Mouse (Mus musculus): ENCODE results near the gene Tbx1. TPM values are rescaled to one million over a fixed set of nuclear protein-coding genes. Genes with fewer than 3 reads are reported as not detected.
A peak's percentile ranks its signal among the peaks of the same experiment; 100 is the strongest.

The Tbx1 gene
- polyA plus RNA-seq, 1 experiment from 2014 or later = 0.05 TPM

DNA sequence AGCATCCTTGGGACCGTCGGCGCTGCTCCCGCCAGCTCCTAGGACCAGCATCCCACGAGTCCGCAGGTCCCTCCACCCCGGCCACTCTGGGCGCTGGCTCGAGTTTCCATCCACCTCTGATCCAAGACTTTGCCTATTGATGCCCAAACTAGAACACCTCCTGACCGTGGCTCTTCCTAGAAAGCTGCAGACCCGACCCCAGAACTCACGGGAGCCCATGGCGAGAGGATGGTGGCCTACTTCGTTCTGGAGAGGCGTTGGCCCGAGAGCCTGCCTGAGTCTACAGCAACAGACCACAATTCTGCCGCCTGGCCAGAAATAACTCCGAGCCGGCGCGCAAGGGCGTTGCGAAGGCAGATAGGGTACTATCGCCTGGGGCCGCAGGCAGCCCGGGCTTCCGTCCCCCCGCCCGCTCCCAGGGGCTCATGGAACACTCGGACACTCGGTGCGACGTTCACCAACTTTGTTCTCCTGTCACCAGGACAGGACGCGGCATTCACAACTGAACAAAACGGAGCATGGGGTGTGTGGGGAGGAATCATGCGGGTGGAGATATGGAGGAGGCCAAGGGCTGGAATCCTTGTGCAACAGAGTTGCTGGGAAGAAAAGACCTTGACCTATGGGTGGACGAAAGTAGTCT is 31.0 kb upstream of the Tbx1 start:
- Histone ChIP-seq H3K27me3 (peaks cover 93% of the 10 kb centered on the region), H3K9ac (no peak overlapping the region; the same call in 1 of the 2 replicates), H3K4me1 (replicated peaks) (peaks cover 43% of the 10 kb centered on the region), H3K36me3 (no peaks in the 10 kb centered on the region), H3K4me3 (replicated peaks) (peak overlapping the region; percentile 48), H3K4me2 (peak overlapping the region; percentile 62), H3K9me3 (replicated peaks) (no peaks in the 10 kb centered on the region), H3K27ac (no peak overlapping the region)
- ATAC-seq (ENCODE audit: low read depth) (no peak), DNase-seq (no peak)
- WGBS (ENCODE audit: insufficient replicate concordance) = under 1% methylated on average over 38 of the region's 38 CpGs

DNA sequence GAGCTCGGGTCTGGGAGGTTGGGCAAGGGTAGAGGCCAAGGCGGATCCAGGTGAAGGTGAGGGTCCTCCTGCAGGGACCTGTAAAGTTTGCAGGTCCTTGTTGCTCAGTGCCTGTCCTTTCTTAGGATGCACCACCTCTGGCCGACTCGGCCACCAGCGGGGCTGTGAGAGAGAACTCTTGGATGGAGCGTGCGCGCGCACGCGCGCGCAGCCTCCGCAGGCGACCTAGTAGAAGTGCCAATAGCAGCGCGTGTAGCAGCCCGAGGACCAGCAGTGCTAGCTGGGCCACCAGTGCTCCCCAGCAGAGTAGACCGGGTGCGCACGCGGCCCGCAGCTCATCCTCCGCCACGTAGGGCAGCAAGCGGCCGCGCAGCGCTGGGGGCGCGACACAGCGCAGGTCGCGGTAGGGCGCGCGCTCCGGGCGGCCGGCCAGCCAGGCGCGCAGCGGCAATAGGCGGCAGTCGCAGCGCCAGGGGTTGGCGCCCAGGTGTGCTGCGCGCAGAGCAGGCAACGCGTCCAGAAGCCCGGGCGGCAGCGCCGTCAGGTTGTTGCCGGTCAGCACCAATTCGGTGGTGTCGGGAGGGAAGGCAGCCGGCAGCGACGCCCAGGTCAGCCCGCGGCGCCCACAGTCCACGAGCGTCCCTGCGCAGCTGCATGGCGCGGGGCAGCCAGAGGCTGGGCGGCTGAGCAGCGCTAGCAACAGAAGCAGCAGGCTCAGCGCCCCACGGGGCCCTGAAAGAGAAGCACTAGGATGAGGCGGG is 30.3 kb upstream of the Tbx1 start:
- Histone ChIP-seq H3K4me1 (replicated peaks) (peaks cover 36% of the 10 kb centered on the region), H3K9me3 (replicated peaks) (no peaks in the 10 kb centered on the region), H3K27me3 (peaks cover 92% of the 10 kb centered on the region), H3K36me3 (no peaks in the 10 kb centered on the region), H3K4me3 (replicated peaks) (peak overlapping the region; percentile 48), H3K9ac (peak overlapping the region; percentile 22), H3K4me2 (peak overlapping the region; percentile 62), H3K27ac (no peak overlapping the region)
- no peak for ATAC-seq (ENCODE audit: low read depth)
- 2% methylated on average over 74 of the region's 74 CpGs for WGBS (ENCODE audit: insufficient replicate concordance)
- DNase-seq = no peak

DNA sequence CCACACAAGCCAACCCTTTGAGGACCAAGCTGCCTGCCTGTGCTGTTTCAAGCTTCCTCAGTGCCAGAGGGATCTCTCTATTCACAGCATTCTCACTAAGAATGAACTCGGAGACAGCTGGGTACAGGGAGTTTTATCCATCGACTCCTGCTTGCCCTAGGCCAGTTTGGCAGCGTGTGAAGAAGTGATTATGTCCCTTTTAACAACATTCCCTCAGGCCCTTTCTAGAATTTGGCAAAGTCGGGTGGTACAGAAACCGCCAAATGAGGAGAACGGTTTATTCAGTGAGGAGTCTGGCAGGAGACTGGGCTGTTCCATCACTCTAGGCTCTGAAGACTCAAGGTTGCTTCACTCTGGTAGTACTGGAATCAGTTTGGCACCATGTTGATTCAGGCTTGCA is 29.7 kb upstream of the Tbx1 start:
- H3K4me2 ChIP-seq = peak overlapping the region; percentile 62
- no peaks in the 10 kb centered on the region for H3K9me3 ChIP-seq (replicated peaks)
- no peak for ATAC-seq (ENCODE audit: low read depth)
- peaks cover 91% of the 10 kb centered on the region for H3K27me3 ChIP-seq
- H3K4me3 ChIP-seq (replicated peaks) = peak overlapping the region; percentile 48; the same call in 1 of the 2 replicates
- no peaks in the 10 kb centered on the region for H3K36me3 ChIP-seq
- H3K9ac ChIP-seq = no peak overlapping the region
- peaks cover 32% of the 10 kb centered on the region for H3K4me1 ChIP-seq (replicated peaks)
- no peak for DNase-seq
- H3K27ac ChIP-seq = no peak overlapping the region
- 39% methylated on average over 6 of the region's 6 CpGs for WGBS (ENCODE audit: insufficient replicate concordance)

- Histone ChIP-seq H3K4me3 (replicated peaks) (no peak overlapping the region), H3K4me2 (no peak overlapping the region), H3K9ac (no peak overlapping the region), H3K36me3 (no peaks in the 10 kb centered on the region), H3K27ac (no peak overlapping the region), H3K4me1 (replicated peaks) (peaks cover 32% of the 10 kb centered on the region), H3K27me3 (peaks cover 90% of the 10 kb centered on the region), H3K9me3 (replicated peaks) (no peaks in the 10 kb centered on the region)
- 27% methylated on average over 4 of the region's 4 CpGs for WGBS (ENCODE audit: insufficient replicate concordance)
- ATAC-seq (ENCODE audit: low read depth) = no peak
- DNase-seq = no peak
These were observed 28.6 kb upstream of the Tbx1 start for GRCm38 (mm10) chr16:18619110-18619509.

GRCm38 (mm10) chr16:18618297-18618696 is 27.8 kb upstream of the Tbx1 start:
- Histone ChIP-seq H3K4me2 (no peak overlapping the region), H3K27ac (no peak overlapping the region), H3K27me3 (peaks cover 89% of the 10 kb centered on the region), H3K9me3 (replicated peaks) (no peaks in the 10 kb centered on the region), H3K36me3 (no peaks in the 10 kb centered on the region), H3K9ac (no peak overlapping the region), H3K4me1 (replicated peaks) (peaks cover 32% of the 10 kb centered on the region), H3K4me3 (replicated peaks) (no peak overlapping the region)
- 52% methylated on average over 2 of the region's 2 CpGs for WGBS (ENCODE audit: insufficient replicate concordance)
- ATAC-seq (ENCODE audit: low read depth) (no peak), DNase-seq (no peak)

GRCm38 (mm10) chr16:18617370-18618065 is 27.0 kb upstream of the Tbx1 start:
- Histone ChIP-seq H3K36me3 (no peaks in the 10 kb centered on the region), H3K27me3 (peaks cover 81% of the 10 kb centered on the region), H3K4me2 (peak overlapping the region; percentile 58), H3K27ac (no peak overlapping the region), H3K4me3 (replicated peaks) (peak overlapping the region; percentile 24), H3K9me3 (replicated peaks) (no peaks in the 10 kb centered on the region), H3K4me1 (replicated peaks) (peaks cover 32% of the 10 kb centered on the region), H3K9ac (no peak overlapping the region)
- peak; percentile 62 for ATAC-seq (ENCODE audit: low read depth)
- 2% methylated on average over 27 of the region's 27 CpGs for WGBS (ENCODE audit: insufficient replicate concordance)
- DNase-seq = peak; percentile 64

- H3K27me3 ChIP-seq = peaks cover 79% of the 10 kb centered on the region
- peaks cover 15% of the 10 kb centered on the region for H3K4me1 ChIP-seq (replicated peaks)
- no peak for ATAC-seq (ENCODE audit: low read depth)
- 64% methylated on average over 3 of the region's 3 CpGs for whole genome bisulfite sequencing (ENCODE audit: insufficient replicate concordance)
- no peaks in the 10 kb centered on the region for H3K9me3 ChIP-seq (replicated peaks)
- H3K36me3 ChIP-seq = no peaks in the 10 kb centered on the region
- no peak for DNase-seq
- no peak overlapping the region for H3K4me2 ChIP-seq
- no peak overlapping the region for H3K4me3 ChIP-seq (replicated peaks)
- no peak overlapping the region for H3K9ac ChIP-seq
- H3K27ac ChIP-seq = no peak overlapping the region
These were observed 22.8 kb upstream of the Tbx1 start for GRCm38 (mm10) chr16:18613301-18613700.

GRCm38 (mm10) chr16:18611752-18612151 is 21.3 kb upstream of the Tbx1 start:
- Histone ChIP-seq H3K27me3 (peaks cover 81% of the 10 kb centered on the region), H3K27ac (no peak overlapping the region), H3K9me3 (replicated peaks) (no peaks in the 10 kb centered on the region), H3K4me1 (replicated peaks) (peaks cover 1% of the 10 kb centered on the region; the same call in 1 of the 2 replicates), H3K4me2 (no peak overlapping the region), H3K9ac (no peak overlapping the region), H3K36me3 (no peaks in the 10 kb centered on the region), H3K4me3 (replicated peaks) (no peak overlapping the region)
- ATAC-seq (ENCODE audit: low read depth) (no peak), DNase-seq (no peak)
- 57% methylated on average over 13 of the region's 13 CpGs for WGBS (ENCODE audit: insufficient replicate concordance)

- ATAC-seq (ENCODE audit: low read depth) (no peak), DNase-seq (no peak)
- Histone ChIP-seq H3K36me3 (no peaks in the 10 kb centered on the region), H3K27ac (no peak overlapping the region), H3K27me3 (peaks cover 72% of the 10 kb centered on the region), H3K4me3 (replicated peaks) (no peak overlapping the region), H3K4me2 (no peak overlapping the region), H3K9me3 (replicated peaks) (no peaks in the 10 kb centered on the region), H3K9ac (no peak overlapping the region), H3K4me1 (replicated peaks) (0 out of 2 replicates have a peak, but pooled peaks cover 1% of the 10 kb centered on the region)
- 44% methylated on average over 2 of the region's 2 CpGs for WGBS (ENCODE audit: insufficient replicate concordance)
These were observed 18.6 kb upstream of the Tbx1 start for GRCm38 (mm10) chr16:18609099-18609498.

- Histone ChIP-seq H3K27ac (no peak overlapping the region), H3K36me3 (no peaks in the 10 kb centered on the region), H3K9ac (no peak overlapping the region), H3K27me3 (peaks cover 65% of the 10 kb centered on the region), H3K4me1 (replicated peaks) (0 out of 2 replicates have a peak, but pooled peaks cover 2% of the 10 kb centered on the region), H3K4me2 (no peak overlapping the region), H3K9me3 (replicated peaks) (no peaks in the 10 kb centered on the region), H3K4me3 (replicated peaks) (no peak overlapping the region)
- DNase-seq = no peak
- ATAC-seq (ENCODE audit: low read depth) = no peak
- 13% methylated on average over 11 of the region's 11 CpGs for WGBS (ENCODE audit: insufficient replicate concordance)
These were observed 17.8 kb upstream of the Tbx1 start for GRCm38 (mm10) chr16:18608226-18608625.

DNA sequence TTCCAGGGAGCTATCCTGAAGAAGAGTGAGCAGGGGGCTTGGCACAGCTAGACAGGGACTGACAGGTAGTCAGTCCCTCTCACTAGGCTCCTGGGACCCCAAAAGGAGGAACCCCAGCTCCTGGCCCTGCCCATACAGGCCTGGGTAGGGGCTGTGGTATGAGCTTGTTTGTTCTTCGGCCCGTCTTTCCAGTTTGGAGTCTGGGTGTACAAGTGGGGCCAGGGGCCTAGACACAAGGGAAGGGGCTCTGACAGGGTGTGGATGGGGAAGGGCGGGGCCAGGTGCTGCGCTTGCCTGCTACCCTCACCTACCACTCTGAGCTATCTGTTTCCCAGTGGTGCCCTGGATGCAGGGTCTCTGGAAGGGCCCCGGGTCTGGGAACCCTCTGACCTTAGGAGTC is 15.2 kb upstream of the Tbx1 start:
- no peak overlapping the region for H3K4me2 ChIP-seq
- H3K4me1 ChIP-seq (replicated peaks) = 0 out of 2 replicates have a peak, but pooled peaks cover 2% of the 10 kb centered on the region
- no peaks in the 10 kb centered on the region for H3K36me3 ChIP-seq
- no peak overlapping the region for H3K27ac ChIP-seq
- H3K9me3 ChIP-seq (replicated peaks) = no peaks in the 10 kb centered on the region
- H3K9ac ChIP-seq = no peak overlapping the region
- no peak overlapping the region for H3K4me3 ChIP-seq (replicated peaks)
- DNase-seq (no peak), ATAC-seq (ENCODE audit: low read depth) (no peak)
- peaks cover 49% of the 10 kb centered on the region for H3K27me3 ChIP-seq
- WGBS (ENCODE audit: insufficient replicate concordance) = 68% methylated on average over 5 of the region's 5 CpGs
